Mouse (Mus musculus): ENCODE measurements around the gene Xxylt1.

Xxylt1 gene

GRCm38 (mm10) chr16:30960266-30960665 is 121.0 kb downstream of the Xxylt1 start:
- CTCF ChIA-PET = interaction anchor here (0.7 kb wide), 1 partner anchor 706 kb away, joined by 3 read pairs; no protein-coding TSS in a partner anchor

GRCm38 (mm10) chr16:30959692-30960091 is 121.5 kb downstream of the Xxylt1 start:
- CTCF ChIA-PET = no interaction called here

- CTCF ChIA-PET = no interaction called here
Measured at GRCm38 (mm10) chr16:30956141-30956540, 125.1 kb downstream of the Xxylt1 start.

GRCm38 (mm10) chr16:30948636-30949035 is 132.6 kb downstream of the Xxylt1 start:
- CTCF ChIA-PET = no interaction called here

GRCm38 (mm10) chr16:30948216-30948615 is 133.0 kb downstream of the Xxylt1 start:
- CTCF ChIA-PET = no interaction called here

GRCm38 (mm10) chr16:30944886-30945285 is 136.3 kb downstream of the Xxylt1 start:
- CTCF ChIA-PET = interaction anchor here (0.6 to 0.7 kb wide), 2 partner anchors 32 to 345 kb away, joined by 3 to 4 read pairs; no protein-coding TSS in a partner anchor

GRCm38 (mm10) chr16:30943919-30944318 is 137.3 kb downstream of the Xxylt1 start:
- CTCF ChIA-PET = no interaction called here

- CTCF ChIA-PET = interaction anchor here (0.6 to 1.0 kb wide), 2 partner anchors 9 to 338 kb away, joined by 3 read pairs; no protein-coding TSS in a partner anchor
Measured at GRCm38 (mm10) chr16:30940699-30941098, 140.5 kb downstream of the Xxylt1 start.

- CTCF ChIA-PET = no interaction called here
Measured at GRCm38 (mm10) chr16:30939903-30940302, 141.3 kb downstream of the Xxylt1 start.

- CTCF ChIA-PET = no interaction called here
Measured at GRCm38 (mm10) chr16:30939210-30939609, 142.0 kb downstream of the Xxylt1 start.

- CTCF ChIA-PET = interaction anchor here (0.6 to 0.7 kb wide), 2 partner anchors 145 to 747 kb away, joined by 3 to 9 read pairs; no protein-coding TSS in a partner anchor
Measured at GRCm38 (mm10) chr16:30938664-30939063, 142.6 kb downstream of the Xxylt1 start.

GRCm38 (mm10) chr16:30937665-30938064 is 143.6 kb downstream of the Xxylt1 start:
- CTCF ChIA-PET = interaction anchor here (0.6 kb wide), 2 partner anchors 9 to 341 kb away, joined by 3 read pairs; no protein-coding TSS in a partner anchor

- CTCF ChIA-PET = no interaction called here
Measured at GRCm38 (mm10) chr16:30936471-30936870, 144.8 kb downstream of the Xxylt1 start.

- CTCF ChIA-PET = interaction anchor here (0.6 kb wide), 1 partner anchor 66 kb away, joined by 3 read pairs; no protein-coding TSS in a partner anchor
Measured at GRCm38 (mm10) chr16:30936012-30936461, 145.2 kb downstream of the Xxylt1 start.

GRCm38 (mm10) chr16:30934967-30935690 is 146.1 kb downstream of the Xxylt1 start:
- CTCF ChIA-PET = no interaction called here

- CTCF ChIA-PET = no interaction called here
Measured at GRCm38 (mm10) chr16:30934205-30934780, 146.9 kb downstream of the Xxylt1 start.

GRCm38 (mm10) chr16:30933366-30933765 is 147.9 kb downstream of the Xxylt1 start:
- CTCF ChIA-PET = no interaction called here

- CTCF ChIA-PET = no interaction called here
Measured at GRCm38 (mm10) chr16:30932791-30933190, 148.4 kb downstream of the Xxylt1 start.

- CTCF ChIA-PET = no interaction called here
Measured at GRCm38 (mm10) chr16:30932196-30932595, 149.0 kb downstream of the Xxylt1 start.

- CTCF ChIA-PET = no interaction called here
Measured at GRCm38 (mm10) chr16:30929165-30929564, 152.1 kb downstream of the Xxylt1 start.

- CTCF ChIA-PET = no interaction called here
Measured at GRCm38 (mm10) chr16:30928076-30928750, 153.0 kb downstream of the Xxylt1 start.

- CTCF ChIA-PET = no interaction called here
Measured at GRCm38 (mm10) chr16:30925496-30925895, 155.7 kb downstream of the Xxylt1 start.

- CTCF ChIA-PET = no interaction called here
Measured at GRCm38 (mm10) chr16:30923899-30924298, 157.3 kb downstream of the Xxylt1 start.
